Mouse (Mus musculus) limb, embryonic 13.5 days (tissue): ENCODE data around the gene Cyth2. TPM values are rescaled to one million over a fixed set of nuclear protein-coding genes. Genes with fewer than 3 reads are reported as not detected.

Experiments used
- ATAC-seq: fragments of 200-750 bp; cut with Nextera tagmentation; 2 replicates; pipeline ENCODE4 v1.8.0; 2017; ENCODE audit warnings: low read depth, moderate number of reproducible peaks, moderate TSS enrichment; ENCODE audit not compliant: low FRiP score
- H3K27ac ChIP-seq: fragments of 300-500 bp; sonication (generic); 2 replicates; pipeline ENCODE4 v1.5.1; 2015; ENCODE audit warnings: inconsistent platforms, mild to moderate bottlenecking, moderate library complexity
- H3K27me3 ChIP-seq: fragments of 300-500 bp; sonication (generic); 2 replicates; pipeline ENCODE4 v1.6.1; 2015; ENCODE audit warnings: mild to moderate bottlenecking, inconsistent platforms
- H3K36me3 ChIP-seq: fragments of 300-500 bp; sonication (generic); 2 replicates; pipeline ENCODE4 v1.6.1; 2015; ENCODE audit warnings: inconsistent platforms, mild to moderate bottlenecking, moderate library complexity
- H3K4me1 ChIP-seq: fragments of 300-500 bp; sonication (generic); 2 replicates; pipeline ENCODE4 v1.6.1; 2015; ENCODE audit warnings: inconsistent platforms
- H3K4me2 ChIP-seq: fragments of 300-500 bp; sonication (generic); replicated peaks from 2 replicates; pipeline ENCODE4 v1.6.1; 2015; ENCODE audit warnings: inconsistent platforms, mild to moderate bottlenecking, moderate library complexity
- H3K4me3 ChIP-seq: fragments of 300-500 bp; sonication (generic); 2 replicates; pipeline ENCODE4 v1.5.1; 2015; ENCODE audit warnings: moderate library complexity, mild to moderate bottlenecking, inconsistent platforms
- H3K9ac ChIP-seq: fragments of 300-500 bp; sonication (generic); 2 replicates; pipeline ENCODE4 v1.6.1; 2015; ENCODE audit warnings: mild to moderate bottlenecking, inconsistent platforms
- H3K9me3 ChIP-seq: fragments of 300-500 bp; sonication (generic); 2 replicates; pipeline ENCODE4 v1.6.1; 2016; ENCODE audit warnings: inconsistent platforms
- WGBS: fragments of 180-500 bp; shearing (Covaris S2); methylation state at CpG from one replicate; pipeline ENCODE4 v1.1.7; 2015; 5-methylcytosine and 5-hydroxymethylcytosine counted together
- polyA plus RNA-seq: library from polyadenylated mRNA; unstranded; fragments of >200 nt; fragmentation: Nextera tagmentation; extraction: Ambion mirVana; gene quantifications from 2 replicates; pipeline ENCODE4 v1.2.1, GENCODE M21; 2015

The Cyth2 gene
- polyA plus RNA-seq, 1 experiment from 2014 or later = 135 TPM

GRCm38 (mm10) chr7:45782271-45782670, 32.1 kb downstream of the Cyth2 start:
- H3K27me3 ChIP-seq = peaks cover 23% of the 10 kb centered on the region
- no peak overlapping the region for H3K27ac ChIP-seq
- no peaks in the 10 kb centered on the region for H3K9me3 ChIP-seq
- 74% methylated on average over 4 of the region's 4 CpGs for WGBS
- no peak overlapping the region for H3K4me3 ChIP-seq
- peaks cover 29% of the 10 kb centered on the region for H3K4me1 ChIP-seq
- ATAC-seq = no peak
- H3K36me3 ChIP-seq = no peaks in the 10 kb centered on the region
- H3K4me2 ChIP-seq = no peak overlapping the region
- no peak overlapping the region for H3K9ac ChIP-seq

GRCm38 (mm10) chr7:45779081-45779641, 35.2 kb downstream of the Cyth2 start:
- Histone ChIP-seq H3K36me3 (no peaks in the 10 kb centered on the region), H3K27me3 (peaks cover 23% of the 10 kb centered on the region), H3K4me3 (no peak overlapping the region), H3K4me1 (peaks cover 10% of the 10 kb centered on the region), H3K4me2 (peak overlapping the region; percentile 35; the same call in 1 of the 2 replicates), H3K27ac (no peak overlapping the region), H3K9ac (peak overlapping the region; percentile 8; the same call in 1 of the 2 replicates), H3K9me3 (no peaks in the 10 kb centered on the region)
- no peak for ATAC-seq
- WGBS = 25% methylated on average over 22 of the region's 22 CpGs

GRCm38 (mm10) chr7:45775237-45775636, 39.1 kb downstream of the Cyth2 start:
- WGBS = 78% methylated on average over 7 of the region's 7 CpGs
- H3K4me3 ChIP-seq = no peak overlapping the region
- no peak overlapping the region for H3K4me2 ChIP-seq
- H3K4me1 ChIP-seq = peaks cover 6% of the 10 kb centered on the region
- H3K27me3 ChIP-seq = peaks cover 22% of the 10 kb centered on the region
- H3K9ac ChIP-seq = no peak overlapping the region
- H3K9me3 ChIP-seq = no peaks in the 10 kb centered on the region
- no peak for ATAC-seq
- no peaks in the 10 kb centered on the region for H3K36me3 ChIP-seq
- H3K27ac ChIP-seq = no peak overlapping the region

GRCm38 (mm10) chr7:45771101-45771500, 43.3 kb downstream of the Cyth2 start:
- Histone ChIP-seq H3K27ac (no peak overlapping the region), H3K9me3 (no peaks in the 10 kb centered on the region), H3K4me1 (no peaks in the 10 kb centered on the region), H3K36me3 (no peaks in the 10 kb centered on the region), H3K9ac (no peak overlapping the region), H3K4me3 (no peak overlapping the region), H3K27me3 (peaks cover 3% of the 10 kb centered on the region; the same call in 1 of the 2 replicates), H3K4me2 (no peak overlapping the region)
- no peak for ATAC-seq
- WGBS = 64% methylated on average over 4 of the region's 4 CpGs

- Histone ChIP-seq H3K9ac (no peak overlapping the region), H3K27ac (no peak overlapping the region)
- 65% methylated on average over 8 of the region's 8 CpGs for WGBS
Observed at GRCm38 (mm10) chr7:45770427-45771082, 43.8 kb downstream of the Cyth2 start.

GRCm38 (mm10) chr7:45767500-45767899, 46.9 kb downstream of the Cyth2 start:
- Histone ChIP-seq H3K36me3 (no peaks in the 10 kb centered on the region), H3K4me1 (no peaks in the 10 kb centered on the region), H3K4me2 (no peak overlapping the region), H3K27ac (no peak overlapping the region), H3K9me3 (no peaks in the 10 kb centered on the region), H3K9ac (no peak overlapping the region), H3K27me3 (no peaks in the 10 kb centered on the region), H3K4me3 (no peak overlapping the region)
- no peak for ATAC-seq
- WGBS = 89% methylated on average over 6 of the region's 6 CpGs

More at GRCm38 (mm10) chr7:45770427-45771082, 43.8 kb downstream of the Cyth2 start:
- Histone ChIP-seq H3K9me3 (no peaks in the 10 kb centered on the region), H3K36me3 (no peaks in the 10 kb centered on the region), H3K27me3 (peaks cover 3% of the 10 kb centered on the region; the same call in 1 of the 2 replicates), H3K4me1 (no peaks in the 10 kb centered on the region), H3K4me2 (no peak overlapping the region), H3K4me3 (no peak overlapping the region)
- ATAC-seq = no peak

- Histone ChIP-seq H3K36me3 (no peaks in the 10 kb centered on the region), H3K4me1 (no peaks in the 10 kb centered on the region), H3K9ac (no peak overlapping the region), H3K4me2 (no peak overlapping the region), H3K4me3 (no peak overlapping the region), H3K27ac (no peak overlapping the region), H3K27me3 (no peaks in the 10 kb centered on the region), H3K9me3 (no peaks in the 10 kb centered on the region)
- ATAC-seq = no peak
- 55% methylated on average over 8 of the region's 8 CpGs for WGBS
Observed at GRCm38 (mm10) chr7:45766764-45767163, 47.6 kb downstream of the Cyth2 start.

GRCm38 (mm10) chr7:45765995-45766394, 48.4 kb downstream of the Cyth2 start:
- Histone ChIP-seq H3K27ac (no peak overlapping the region), H3K4me1 (no peaks in the 10 kb centered on the region), H3K36me3 (no peaks in the 10 kb centered on the region), H3K27me3 (peaks cover 2% of the 10 kb centered on the region; the same call in 1 of the 2 replicates), H3K4me3 (no peak overlapping the region), H3K9ac (no peak overlapping the region), H3K4me2 (no peak overlapping the region), H3K9me3 (no peaks in the 10 kb centered on the region)
- ATAC-seq = no peak
- WGBS = 52% methylated on average over 8 of the region's 8 CpGs

- WGBS = 64% methylated on average over 5 of the region's 5 CpGs
- no peak overlapping the region for H3K9ac ChIP-seq
- H3K27me3 ChIP-seq = peaks cover 37% of the 10 kb centered on the region
- peaks cover 8% of the 10 kb centered on the region for H3K4me1 ChIP-seq
- H3K4me3 ChIP-seq = no peak overlapping the region
- H3K9me3 ChIP-seq = no peaks in the 10 kb centered on the region
- H3K27ac ChIP-seq = no peak overlapping the region
- no peaks in the 10 kb centered on the region for H3K36me3 ChIP-seq
- ATAC-seq = no peak
- no peak overlapping the region for H3K4me2 ChIP-seq
Observed at GRCm38 (mm10) chr7:45760151-45760550, 54.2 kb downstream of the Cyth2 start.

GRCm38 (mm10) chr7:45759400-45759799, 55.0 kb downstream of the Cyth2 start:
- Histone ChIP-seq H3K4me2 (peak overlapping the region; percentile 59), H3K9ac (peak overlapping the region; percentile 55)

More at GRCm38 (mm10) chr7:45759400-45759799, 55.0 kb downstream of the Cyth2 start:
- no peak; the same call in 1 of the 2 replicates for ATAC-seq
- Histone ChIP-seq H3K9me3 (no peaks in the 10 kb centered on the region), H3K4me3 (peak overlapping the region; percentile 29), H3K27me3 (peaks cover 37% of the 10 kb centered on the region), H3K27ac (no peak overlapping the region), H3K36me3 (no peaks in the 10 kb centered on the region), H3K4me1 (peaks cover 8% of the 10 kb centered on the region)
- WGBS = 3% methylated on average over 26 of the region's 27 CpGs
